Mouse (Mus musculus): Measurements from ENCODE around the gene 1700123K08Rik. TPM values are rescaled to one million over a fixed set of nuclear protein-coding genes. Genes with fewer than 3 reads are reported as not detected.
"Not testable (repeated sequence)": the region's sequence is repeated elsewhere in the genome, so short reads cannot be mapped to it uniquely, and the experiment has no call there.

The 1700123K08Rik gene
- total RNA-seq (2021): not detected

DNA sequence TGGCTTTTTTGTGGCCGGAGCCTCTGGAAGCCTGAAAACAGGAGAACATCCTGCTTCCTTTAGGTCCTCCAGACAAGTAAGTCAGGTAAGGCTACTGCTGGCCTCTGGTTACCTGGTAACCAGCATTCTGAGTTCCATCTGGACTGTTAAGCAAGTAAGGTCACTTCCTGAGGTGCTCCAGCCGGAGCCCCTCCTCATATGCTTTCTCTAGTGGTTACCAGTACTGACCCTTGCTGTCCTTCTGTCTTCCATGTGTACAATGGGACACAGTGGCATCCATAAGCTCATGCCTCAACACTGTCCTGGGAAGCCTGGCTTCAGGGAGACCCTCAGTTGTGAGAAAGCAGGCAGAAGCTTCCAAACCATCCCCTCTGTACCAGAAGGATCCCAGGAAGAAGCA, at the start of gene 1700123K08Rik:
1700123K08Rik (minus strand) TSS at position 101 of the 400 bp plus-strand sequence.
- not testable (repeated sequence) for DNase-seq

GRCm38 (mm10) chr5:138587396-138587795, 22.9 kb upstream of the 1700123K08Rik start:
- no peak for DNase-seq

- no peak for DNase-seq
These were observed 7.1 kb upstream of the 1700123K08Rik start for GRCm38 (mm10) chr5:138571623-138572022.

DNA sequence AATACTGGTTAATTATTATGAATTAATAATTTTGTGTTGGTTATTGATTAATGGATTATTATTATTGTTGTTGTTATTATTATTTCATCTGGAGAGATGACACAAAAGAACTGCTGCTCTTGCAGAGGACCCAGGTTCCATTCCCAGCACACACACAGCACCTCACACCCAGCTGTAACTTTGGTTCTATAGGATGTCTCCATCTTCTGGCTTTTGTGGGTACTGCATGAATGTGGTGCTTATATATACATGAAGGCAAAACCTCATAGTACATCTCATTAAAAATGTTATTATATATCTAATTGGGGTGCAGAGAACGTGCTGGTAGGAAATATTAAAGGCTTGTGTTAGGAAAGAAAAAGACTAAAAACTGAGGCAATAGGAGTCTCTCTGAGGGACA, 11.8 kb downstream of the 1700123K08Rik start:
- no peak for DNase-seq

DNA sequence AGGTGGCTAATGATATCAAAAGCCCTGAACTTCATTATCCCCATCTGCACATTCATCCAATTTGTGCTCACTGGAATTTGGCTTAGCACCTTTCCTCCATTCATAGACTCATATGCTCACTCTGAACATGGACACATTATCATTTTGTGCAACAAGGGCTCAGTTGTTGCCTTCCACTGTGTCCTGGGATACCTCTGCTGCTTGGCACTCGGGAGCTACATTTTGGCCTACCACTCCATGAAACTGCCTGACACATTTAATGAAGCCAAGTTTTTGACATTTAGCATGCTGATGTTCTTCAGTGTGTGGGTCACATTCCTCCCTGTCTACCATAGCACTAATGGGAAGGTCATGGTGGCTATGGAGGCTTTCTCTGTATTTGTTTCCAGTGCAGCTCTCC, 32.0 kb downstream of the 1700123K08Rik start:
- no peak for DNase-seq

Small RNAs within 50 kb of the gene (microRNA-seq; reads per million reads assigned to microRNA genes)
- 0 reads per million in 2 experiments for gene Gm24082

Other genes with a start within 250 kb of the 1700123K08Rik start
- not detected for gene Pvrig, start 222.8 kb downstream of the 1700123K08Rik start, total RNA-seq (2021)
- 10 to 100 TPM; 25.2 to 26.6 TPM for gene Zfp157, start 123.2 kb downstream of the 1700123K08Rik start, total RNA-seq (2021)
- 10 to 100 TPM; 34.2 to 34.9 TPM for gene Zfp68, start 55.0 kb upstream of the 1700123K08Rik start, total RNA-seq (2021)
- gene A430033K04Rik, start 58.1 kb upstream of the 1700123K08Rik start, total RNA-seq (2021): 10 to 100 TPM; 15.0 to 17.9 TPM
- gene Fam20c, start 189.8 kb upstream of the 1700123K08Rik start, total RNA-seq (2021): 10 to 100 TPM; 29.1 to 30.3 TPM

All from layer of hippocampus, postnatal 36 days (tissue).